Comparison of ENCODE assay signal across 8 mouse cellular contexts in genomic region chr8:106511065-106511501, GRCm38 (mm10). TPM values are rescaled to one million over a fixed set of nuclear protein-coding genes. Genes with fewer than 3 reads are reported as not detected.
DNase-seq lines count a peak whose midpoint lies in the region; ATAC-seq and TF ChIP-seq lines count a peak whose summit lies in the region.

No protein-coding gene starts in this region.

- peaks cover 54% of the 10 kb centered on the region for H3K4me1 ChIP-seq in embryonic facial prominence, embryonic 10.5 days
- H3K4me1 ChIP-seq in hindbrain, postnatal 0 days (ENCODE audit: insufficient read depth, low read length): peaks cover 17% of the 10 kb centered on the region
- peaks cover 23% of the 10 kb centered on the region for H3K4me1 ChIP-seq in midbrain, embryonic 11.5 days (ENCODE audit: control insufficient read depth, insufficient read depth, low read length)

- no peaks in the 10 kb centered on the region for H3K9me3 ChIP-seq in embryonic facial prominence, embryonic 10.5 days
- H3K9me3 ChIP-seq in hindbrain, postnatal 0 days (ENCODE audit: low read length): no peaks in the 10 kb centered on the region
- H3K9me3 ChIP-seq in midbrain, embryonic 11.5 days (ENCODE audit: control insufficient read depth, low read length): no peaks in the 10 kb centered on the region

- no peaks in the 10 kb centered on the region for H3K36me3 ChIP-seq in embryonic facial prominence, embryonic 10.5 days (replicated peaks)
- H3K36me3 ChIP-seq in hindbrain, postnatal 0 days (ENCODE audit: insufficient read depth, low read length): no peaks in the 10 kb centered on the region
- H3K36me3 ChIP-seq in midbrain, embryonic 11.5 days (ENCODE audit: control insufficient read depth, insufficient read depth, low read length): no peaks in the 10 kb centered on the region

- DNase-seq in gastrocnemius, postnatal 10 days: peak; percentile 29
- no peak for DNase-seq in gastrocnemius, postnatal 4 days (ENCODE audit: low spot score in 2 of 2)
- no peak for DNase-seq in embryonic facial prominence, embryonic 10.5 days (ENCODE audit: low spot score)
- peak; percentile 4 for DNase-seq in hindbrain, postnatal 0 days (ENCODE audit: low spot score)
- peak; percentile 95 for DNase-seq in midbrain, embryonic 11.5 days (ENCODE audit: low spot score, missing footprints)
- no peak for DNase-seq in c-Kit-positive CD71-positive TER-119-positive erythroid progenitor cells, embryonic 14.5 days (ENCODE audit: low spot score)
- no peak for DNase-seq in right cerebral cortex, postnatal 25 days
- no peak for DNase-seq in urinary bladder, postnatal 36 days (ENCODE audit: low spot score in 2 of 2)

- 1% methylated on average over 22 of the region's 22 CpGs for WGBS in embryonic facial prominence, embryonic 10.5 days
- 1% methylated on average over 22 of the region's 22 CpGs for WGBS in hindbrain, postnatal 0 days
- WGBS in midbrain, embryonic 11.5 days: under 1% methylated on average over 22 of the region's 22 CpGs

- H3K27ac ChIP-seq in embryonic facial prominence, embryonic 10.5 days (replicated peaks): peak overlapping the region; percentile 84
- H3K27ac ChIP-seq in hindbrain, postnatal 0 days: no peak overlapping the region
- H3K27ac ChIP-seq in midbrain, embryonic 11.5 days (ENCODE audit: low read depth, low read length): no peak overlapping the region

- H3K27me3 ChIP-seq in embryonic facial prominence, embryonic 10.5 days (replicated peaks; ENCODE audit: low read depth, poor library complexity, severe bottlenecking): peaks cover 75% of the 10 kb centered on the region
- peaks cover 17% of the 10 kb centered on the region for H3K27me3 ChIP-seq in hindbrain, postnatal 0 days (ENCODE audit: insufficient read depth, low read length)
- peaks cover 59% of the 10 kb centered on the region for H3K27me3 ChIP-seq in midbrain, embryonic 11.5 days (ENCODE audit: control insufficient read depth, insufficient read depth, low read length)

- H3K9ac ChIP-seq in hindbrain, postnatal 0 days (replicated peaks; ENCODE audit: low read length): peak overlapping the region; percentile 28; the same call in 1 of the 2 replicates
- H3K9ac ChIP-seq in midbrain, embryonic 11.5 days (ENCODE audit: low read length): peak overlapping the region; percentile 53

- H3K4me2 ChIP-seq in hindbrain, postnatal 0 days (ENCODE audit: low read depth, low read length): peak overlapping the region; percentile 55
- H3K4me2 ChIP-seq in midbrain, embryonic 11.5 days: peak overlapping the region; percentile 58

- peak overlapping the region; percentile 57 for H3K4me3 ChIP-seq in embryonic facial prominence, embryonic 10.5 days
- H3K4me3 ChIP-seq in hindbrain, postnatal 0 days (ENCODE audit: low read length): peak overlapping the region; percentile 30
- peak overlapping the region; percentile 33 for H3K4me3 ChIP-seq in midbrain, embryonic 11.5 days (ENCODE audit: low read depth, low read length)

- peak; percentile 19; the same call in 1 of the 2 replicates for ATAC-seq in hindbrain, postnatal 0 days
- ATAC-seq in midbrain, embryonic 11.5 days (ENCODE audit: low FRiP score): peak; percentile 36

- no peak for TF ChIP-seq CTCF in hindbrain, postnatal 0 days (IDR thresholded peaks at IDR 0.05; ENCODE audit: low read depth)

RNA-seq across cellular contexts. Expression of gene Cdh3, which starts 0.4 kb away (rescaled TPM):
- total RNA-seq in gastrocnemius, postnatal 10 days (2021): under 1 TPM; 0.50 to 0.70 TPM
- 1 to 10 TPM in 1 of 2 experiments, under 1 TPM in 1; 0.91 to 1.6 TPM for total RNA-seq in gastrocnemius, postnatal 4 days (2021)
- polyA plus RNA-seq in embryonic facial prominence, embryonic 10.5 days (2016; fragmentation: Nextera tagmentation; extraction: Ambion mirVana): 23.3 and 23.4 TPM in 2 replicates
- 6.7 and 7.0 TPM in 2 replicates for total RNA-seq in hindbrain, postnatal 0 days (2014; rRNA removed)
- 3.6 and 4.9 TPM in 2 replicates for polyA plus RNA-seq in hindbrain, postnatal 0 days (2015; fragmentation: Nextera tagmentation; extraction: Ambion mirVana)
- 1.2 and 1.3 TPM in 2 replicates for polyA plus RNA-seq in midbrain, embryonic 11.5 days (2014; fragmentation: Nextera tagmentation; extraction: Ambion mirVana)

RNA-seq across cellular contexts. Expression of gene 6030452D12Rik, which starts 10.8 kb away (rescaled TPM):
- total RNA-seq in gastrocnemius, postnatal 10 days (2021): not detected
- total RNA-seq in gastrocnemius, postnatal 4 days (2021): not detected
- polyA plus RNA-seq in embryonic facial prominence, embryonic 10.5 days (2016; fragmentation: Nextera tagmentation; extraction: Ambion mirVana): not detected in 2 replicates
- total RNA-seq in hindbrain, postnatal 0 days (2014; rRNA removed): not detected in 2 replicates
- polyA plus RNA-seq in hindbrain, postnatal 0 days (2015; fragmentation: Nextera tagmentation; extraction: Ambion mirVana): not detected in 2 replicates
- not detected in 2 replicates for polyA plus RNA-seq in midbrain, embryonic 11.5 days (2014; fragmentation: Nextera tagmentation; extraction: Ambion mirVana)

Comparison
In these comparisons a context has a peak if more than half of its experiments do, and no peak if none do; other contexts are left out.
1. DNase-seq: peak in gastrocnemius, postnatal 10 days (single experiment), hindbrain, postnatal 0 days (single experiment) and midbrain, embryonic 11.5 days (single experiment); none in gastrocnemius, postnatal 4 days (0 of 2), embryonic facial prominence, embryonic 10.5 days (single experiment), c-Kit-positive CD71-positive TER-119-positive erythroid progenitor cells, embryonic 14.5 days (single experiment), right cerebral cortex, postnatal 25 days (single experiment) and urinary bladder, postnatal 36 days (0 of 2).
2. Peak in every context shown above with its lines, with median percentiles within 50 percentile points of each other: H3K4me3 ChIP-seq.